Comparison of ENCODE assay signal across 8 mouse cellular contexts in genomic region chr1:136132386-136133201, GRCm38 (mm10). TPM values are rescaled to one million over a fixed set of nuclear protein-coding genes. Genes with fewer than 3 reads are reported as not detected.
DNase-seq lines count a peak whose midpoint lies in the region; ATAC-seq and TF ChIP-seq lines count a peak whose summit lies in the region.

No protein-coding gene starts in this region.

- no peak for DNase-seq in heart, postnatal 0 days (ENCODE audit: low spot score)
- no peak for DNase-seq in heart, adult 11 months
- DNase-seq in embryonic facial prominence, embryonic 10.5 days (ENCODE audit: low spot score) = peak; percentile 30
- no peak for DNase-seq in intestine, embryonic 14.5 days (ENCODE audit: low spot score)
- no peak for DNase-seq in right cerebral cortex, postnatal 14 days
- DNase-seq in adrenal gland, postnatal 25 days = no peak

- H3K9ac ChIP-seq in heart, postnatal 0 days (replicated peaks; ENCODE audit: low read depth, low read length) = peak overlapping the region; percentile 58; the same call in 1 of the 2 replicates
- peak overlapping the region; percentile 70 for H3K9ac ChIP-seq in intestine, embryonic 14.5 days (ENCODE audit: low read length)
- peak overlapping the region; percentile 98 for H3K9ac ChIP-seq in neural tube, embryonic 13.5 days

- peak overlapping the region; percentile 99 for H3K4me2 ChIP-seq in heart, postnatal 0 days (ENCODE audit: low read depth, low read length)
- peak overlapping the region; percentile 53 for H3K4me2 ChIP-seq in intestine, embryonic 14.5 days (ENCODE audit: low read length)
- peak overlapping the region; percentile 77 for H3K4me2 ChIP-seq in neural tube, embryonic 13.5 days

- no peaks in the 10 kb centered on the region for H3K9me3 ChIP-seq in heart, postnatal 0 days (replicated peaks; ENCODE audit: control insufficient read depth, low read length)
- H3K9me3 ChIP-seq in embryonic facial prominence, embryonic 10.5 days = no peaks in the 10 kb centered on the region
- no peaks in the 10 kb centered on the region for H3K9me3 ChIP-seq in intestine, embryonic 14.5 days (ENCODE audit: control insufficient read depth, low read length)
- H3K9me3 ChIP-seq in neural tube, embryonic 13.5 days = no peaks in the 10 kb centered on the region

- no peak for TF ChIP-seq EP300 in heart, postnatal 0 days (IDR thresholded peaks at IDR 0.05; ENCODE audit: low read depth)

- peaks cover 45% of the 10 kb centered on the region for H3K4me1 ChIP-seq in heart, postnatal 0 days (ENCODE audit: control insufficient read depth, insufficient read depth)
- peaks cover 96% of the 10 kb centered on the region for H3K4me1 ChIP-seq in embryonic facial prominence, embryonic 10.5 days
- peaks cover 85% of the 10 kb centered on the region for H3K4me1 ChIP-seq in intestine, embryonic 14.5 days (replicated peaks; ENCODE audit: control insufficient read depth, insufficient read depth, low read length)
- H3K4me1 ChIP-seq in neural tube, embryonic 13.5 days (replicated peaks) = peaks cover 77% of the 10 kb centered on the region

- no peak for ATAC-seq in heart, postnatal 0 days (ENCODE audit: insufficient read depth, low read depth)
- no peak for ATAC-seq in intestine, embryonic 14.5 days (replicated peaks; ENCODE audit: low FRiP score, low TSS enrichment, low read depth)
- ATAC-seq in neural tube, embryonic 13.5 days (ENCODE audit: low read depth) = peak; percentile 7; the same call in 1 of the 2 replicates
- no peak for ATAC-seq in erythroid progenitor cell, adult 5-6 weeks (replicated peaks; ENCODE audit: low FRiP score, poor library complexity, severe bottlenecking)

- 59% methylated on average over 10 of the region's 10 CpGs for WGBS in heart, postnatal 0 days
- 31% methylated on average over 10 of the region's 10 CpGs for WGBS in embryonic facial prominence, embryonic 10.5 days
- WGBS in intestine, embryonic 14.5 days = 37% methylated on average over 10 of the region's 10 CpGs
- WGBS in neural tube, embryonic 13.5 days = 25% methylated on average over 10 of the region's 10 CpGs

- no peak overlapping the region for H3K27ac ChIP-seq in heart, postnatal 0 days (ENCODE audit: low read depth)
- peak overlapping the region; percentile 86 for H3K27ac ChIP-seq in embryonic facial prominence, embryonic 10.5 days (replicated peaks)
- no peak overlapping the region for H3K27ac ChIP-seq in intestine, embryonic 14.5 days (ENCODE audit: low read depth)
- H3K27ac ChIP-seq in neural tube, embryonic 13.5 days (replicated peaks) = peak overlapping the region; percentile 94

- no peaks in the 10 kb centered on the region for H3K36me3 ChIP-seq in heart, postnatal 0 days (replicated peaks; ENCODE audit: control insufficient read depth, insufficient read depth, low read length)
- H3K36me3 ChIP-seq in embryonic facial prominence, embryonic 10.5 days (replicated peaks) = no peaks in the 10 kb centered on the region
- no peaks in the 10 kb centered on the region for H3K36me3 ChIP-seq in intestine, embryonic 14.5 days (ENCODE audit: control insufficient read depth, insufficient read depth, low read length)
- no peaks in the 10 kb centered on the region for H3K36me3 ChIP-seq in neural tube, embryonic 13.5 days

- peaks cover 15% of the 10 kb centered on the region for H3K27me3 ChIP-seq in heart, postnatal 0 days (ENCODE audit: control insufficient read depth, insufficient read depth, low read length)
- peaks cover 48% of the 10 kb centered on the region for H3K27me3 ChIP-seq in embryonic facial prominence, embryonic 10.5 days (replicated peaks; ENCODE audit: low read depth, poor library complexity, severe bottlenecking)
- no peaks in the 10 kb centered on the region for H3K27me3 ChIP-seq in intestine, embryonic 14.5 days (replicated peaks; ENCODE audit: control insufficient read depth, insufficient read depth, low read length)
- H3K27me3 ChIP-seq in neural tube, embryonic 13.5 days = no peaks in the 10 kb centered on the region

- TF ChIP-seq CTCF in heart, postnatal 0 days (IDR thresholded peaks at IDR 0.05; ENCODE audit: low read depth) = no peak

- H3K4me3 ChIP-seq in heart, postnatal 0 days (ENCODE audit: low read depth, low read length) = peak overlapping the region; percentile 68
- H3K4me3 ChIP-seq in embryonic facial prominence, embryonic 10.5 days = peak overlapping the region; percentile 72
- H3K4me3 ChIP-seq in intestine, embryonic 14.5 days (ENCODE audit: low read depth, low read length) = peak overlapping the region; percentile 83
- peak overlapping the region; percentile 94 for H3K4me3 ChIP-seq in neural tube, embryonic 13.5 days

RNA-seq across cellular contexts. Expression of gene Kif21b, which starts 1.4 kb away (rescaled TPM):
- total RNA-seq in heart, postnatal 0 days (2014; rRNA removed; ENCODE audit: low replicate concordance) = 0.38 and 2.8 TPM in 2 replicates
- 0.18 and 0.26 TPM in 2 replicates for polyA plus RNA-seq in heart, postnatal 0 days (2015; fragmentation: Nextera tagmentation; extraction: Ambion mirVana)
- polyA plus RNA-seq in embryonic facial prominence, embryonic 10.5 days (2016; fragmentation: Nextera tagmentation; extraction: Ambion mirVana) = 6.5 and 7.3 TPM in 2 replicates
- 5.1 and 5.6 TPM in 2 replicates for polyA plus RNA-seq in intestine, embryonic 14.5 days (2014; fragmentation: Nextera tagmentation; extraction: Ambion mirVana)
- polyA plus RNA-seq in neural tube, embryonic 13.5 days (2015; fragmentation: Nextera tagmentation; extraction: Ambion mirVana) = 34.6 and 41.7 TPM in 2 replicates
- 3.2 and 4.6 TPM in 2 replicates for total RNA-seq in adrenal gland, postnatal 25 days (2021)
- 23.4 and 36.0 TPM in 2 replicates for total RNA-seq in erythroid progenitor cell, adult 5-6 weeks (2015; ENCODE audit: low replicate concordance)
- total RNA-seq in erythroid progenitor cell, adult 5-6 weeks (2017; ENCODE audit: low replicate concordance) = 4.4 and 5.0 TPM in 2 replicates

Comparison
In these comparisons a context has a peak if more than half of its experiments do, and no peak if none do; other contexts are left out.
1. H3K27ac ChIP-seq: peak in embryonic facial prominence, embryonic 10.5 days (single experiment) and neural tube, embryonic 13.5 days (single experiment); none in heart, postnatal 0 days (single experiment) and intestine, embryonic 14.5 days (single experiment).
2. Peak in every context shown above with its lines, with median percentiles within 50 percentile points of each other: H3K4me2 ChIP-seq, H3K4me3 ChIP-seq and H3K9ac ChIP-seq.